Mouse (Mus musculus): ENCODE measurements at regions not wholly inside any gene's neighbourhood (a gene's known extent, or its start where the extent isn't known, plus 50 kb on each side); places are given as distances from the start of the nearest gene placed in this dataset.

- Histone ChIP-seq H3K9me3 (replicated peaks; ENCODE audit: control insufficient read depth, low read length) (no peaks in the 10 kb centered on the region), H3K27me3 (replicated peaks; ENCODE audit: control insufficient read depth, insufficient read depth, low read length) (no peaks in the 10 kb centered on the region), H3K4me1 (ENCODE audit: control insufficient read depth, insufficient read depth, low read length) (no peaks in the 10 kb centered on the region), H3K36me3 (ENCODE audit: control insufficient read depth, insufficient read depth, low read length) (no peaks in the 10 kb centered on the region), H3K4me2 (ENCODE audit: low read length) (no peak overlapping the region), H3K4me3 (ENCODE audit: low read depth, low read length) (no peak overlapping the region), H3K9ac (ENCODE audit: low read length) (no peak overlapping the region), H3K27ac (ENCODE audit: low read depth, low read length) (no peak overlapping the region)
- ATAC-seq (no peak), DNase-seq (ENCODE audit: low spot score) (no peak)
- WGBS: 77% methylated on average over 6 of the region's 6 CpGs
Measured at GRCm38 (mm10) chr4:10260351-10260750, 613.9 kb upstream of the 2610301B20Rik start.

- Histone ChIP-seq H3K9me3 (replicated peaks; ENCODE audit: control insufficient read depth, low read length) (no peaks in the 10 kb centered on the region), H3K27ac (ENCODE audit: low read depth, low read length) (no peak overlapping the region), H3K4me1 (ENCODE audit: control insufficient read depth, insufficient read depth, low read length) (no peaks in the 10 kb centered on the region), H3K27me3 (replicated peaks; ENCODE audit: control insufficient read depth, insufficient read depth, low read length) (no peaks in the 10 kb centered on the region), H3K4me2 (ENCODE audit: low read length) (no peak overlapping the region), H3K36me3 (ENCODE audit: control insufficient read depth, insufficient read depth, low read length) (no peaks in the 10 kb centered on the region), H3K4me3 (ENCODE audit: low read depth, low read length) (no peak overlapping the region), H3K9ac (ENCODE audit: low read length) (no peak overlapping the region)
- DNase-seq (ENCODE audit: low spot score) (no peak), ATAC-seq (no peak)
- WGBS: 87% methylated on average over 2 of the region's 2 CpGs
Measured at GRCm38 (mm10) chr4:10265942-10266341, 608.4 kb upstream of the 2610301B20Rik start.

GRCm38 (mm10) chr4:10285562-10285961 lies 588.7 kb upstream of the 2610301B20Rik start:
- H3K36me3 ChIP-seq (ENCODE audit: control insufficient read depth, insufficient read depth, low read length): no peaks in the 10 kb centered on the region
- DNase-seq (ENCODE audit: low spot score) (no peak), ATAC-seq (no peak)
- no peaks in the 10 kb centered on the region for H3K9me3 ChIP-seq (replicated peaks; ENCODE audit: control insufficient read depth, low read length)
- H3K4me2 ChIP-seq (ENCODE audit: low read length): no peak overlapping the region
- H3K27ac ChIP-seq (ENCODE audit: low read depth, low read length): no peak overlapping the region
- WGBS: 79% methylated on average over 2 of the region's 2 CpGs
- no peaks in the 10 kb centered on the region for H3K4me1 ChIP-seq (ENCODE audit: control insufficient read depth, insufficient read depth, low read length)
- no peak overlapping the region for H3K4me3 ChIP-seq (ENCODE audit: low read depth, low read length)
- H3K9ac ChIP-seq (ENCODE audit: low read length): no peak overlapping the region
- no peaks in the 10 kb centered on the region for H3K27me3 ChIP-seq (replicated peaks; ENCODE audit: control insufficient read depth, insufficient read depth, low read length)

- Histone ChIP-seq H3K9me3 (replicated peaks; ENCODE audit: control insufficient read depth, low read length) (no peaks in the 10 kb centered on the region), H3K4me1 (ENCODE audit: control insufficient read depth, insufficient read depth, low read length) (no peaks in the 10 kb centered on the region), H3K27me3 (replicated peaks; ENCODE audit: control insufficient read depth, insufficient read depth, low read length) (no peaks in the 10 kb centered on the region), H3K36me3 (ENCODE audit: control insufficient read depth, insufficient read depth, low read length) (no peaks in the 10 kb centered on the region), H3K4me2 (ENCODE audit: low read length) (no peak overlapping the region), H3K9ac (ENCODE audit: low read length) (no peak overlapping the region), H3K4me3 (ENCODE audit: low read depth, low read length) (no peak overlapping the region), H3K27ac (ENCODE audit: low read depth, low read length) (no peak overlapping the region)
- peak; percentile 53 for DNase-seq (ENCODE audit: low spot score)
- WGBS: 76% methylated on average over 3 of the region's 3 CpGs
- no peak; the same call in 1 of the 2 replicates for ATAC-seq
Measured at GRCm38 (mm10) chr4:10290326-10290725, 584.0 kb upstream of the 2610301B20Rik start.

GRCm38 (mm10) chr4:10295012-10295530 lies 579.2 kb upstream of the 2610301B20Rik start:
- 93% methylated on average over 4 of the region's 4 CpGs for WGBS
- Histone ChIP-seq H3K36me3 (ENCODE audit: control insufficient read depth, insufficient read depth, low read length) (no peaks in the 10 kb centered on the region), H3K4me1 (ENCODE audit: control insufficient read depth, insufficient read depth, low read length) (no peaks in the 10 kb centered on the region), H3K4me3 (ENCODE audit: low read depth, low read length) (no peak overlapping the region), H3K27me3 (replicated peaks; ENCODE audit: control insufficient read depth, insufficient read depth, low read length) (no peaks in the 10 kb centered on the region), H3K9ac (ENCODE audit: low read length) (no peak overlapping the region), H3K9me3 (replicated peaks; ENCODE audit: control insufficient read depth, low read length) (no peaks in the 10 kb centered on the region), H3K4me2 (ENCODE audit: low read length) (no peak overlapping the region), H3K27ac (ENCODE audit: low read depth, low read length) (no peak overlapping the region)
- DNase-seq (ENCODE audit: low spot score) (no peak), ATAC-seq (no peak)

GRCm38 (mm10) chr4:10296220-10296619 lies 578.1 kb upstream of the 2610301B20Rik start:
- no peaks in the 10 kb centered on the region for H3K36me3 ChIP-seq (ENCODE audit: control insufficient read depth, insufficient read depth, low read length)
- H3K9me3 ChIP-seq (replicated peaks; ENCODE audit: control insufficient read depth, low read length): no peaks in the 10 kb centered on the region
- H3K27me3 ChIP-seq (replicated peaks; ENCODE audit: control insufficient read depth, insufficient read depth, low read length): no peaks in the 10 kb centered on the region
- no peak for DNase-seq (ENCODE audit: low spot score)
- ATAC-seq: no peak
- no peaks in the 10 kb centered on the region for H3K4me1 ChIP-seq (ENCODE audit: control insufficient read depth, insufficient read depth, low read length)
- WGBS: 83% methylated on average over 1 of the region's 1 CpGs
- no peak overlapping the region for H3K4me2 ChIP-seq (ENCODE audit: low read length)
- H3K9ac ChIP-seq (ENCODE audit: low read length): no peak overlapping the region
- H3K4me3 ChIP-seq (ENCODE audit: low read depth, low read length): no peak overlapping the region
- no peak overlapping the region for H3K27ac ChIP-seq (ENCODE audit: low read depth, low read length)

- H3K36me3 ChIP-seq (ENCODE audit: control insufficient read depth, insufficient read depth, low read length): no peaks in the 10 kb centered on the region
- no peaks in the 10 kb centered on the region for H3K27me3 ChIP-seq (replicated peaks; ENCODE audit: control insufficient read depth, insufficient read depth, low read length)
- H3K9me3 ChIP-seq (replicated peaks; ENCODE audit: control insufficient read depth, low read length): no peaks in the 10 kb centered on the region
- H3K4me3 ChIP-seq (ENCODE audit: low read depth, low read length): no peak overlapping the region
- no peak overlapping the region for H3K9ac ChIP-seq (ENCODE audit: low read length)
- ATAC-seq (no peak), DNase-seq (ENCODE audit: low spot score) (no peak)
- H3K4me1 ChIP-seq (ENCODE audit: control insufficient read depth, insufficient read depth, low read length): no peaks in the 10 kb centered on the region
- no peak overlapping the region for H3K4me2 ChIP-seq (ENCODE audit: low read length)
- no peak overlapping the region for H3K27ac ChIP-seq (ENCODE audit: low read depth, low read length)
- 73% methylated on average over 5 of the region's 5 CpGs for WGBS
Measured at GRCm38 (mm10) chr4:10311886-10312285, 562.4 kb upstream of the 2610301B20Rik start.

GRCm38 (mm10) chr4:10315144-10315543 lies 559.2 kb upstream of the 2610301B20Rik start:
- ATAC-seq (no peak), DNase-seq (ENCODE audit: low spot score) (no peak)
- no peak overlapping the region for H3K9ac ChIP-seq (ENCODE audit: low read length)
- no peak overlapping the region for H3K27ac ChIP-seq (ENCODE audit: low read depth, low read length)
- no peaks in the 10 kb centered on the region for H3K36me3 ChIP-seq (ENCODE audit: control insufficient read depth, insufficient read depth, low read length)
- no peak overlapping the region for H3K4me3 ChIP-seq (ENCODE audit: low read depth, low read length)
- no peaks in the 10 kb centered on the region for H3K9me3 ChIP-seq (replicated peaks; ENCODE audit: control insufficient read depth, low read length)
- WGBS: 68% methylated on average over 4 of the region's 4 CpGs
- no peaks in the 10 kb centered on the region for H3K27me3 ChIP-seq (replicated peaks; ENCODE audit: control insufficient read depth, insufficient read depth, low read length)
- H3K4me1 ChIP-seq (ENCODE audit: control insufficient read depth, insufficient read depth, low read length): no peaks in the 10 kb centered on the region
- H3K4me2 ChIP-seq (ENCODE audit: low read length): no peak overlapping the region

- ATAC-seq: no peak
Measured at GRCm38 (mm10) chr4:10315875-10316274, 558.4 kb upstream of the 2610301B20Rik start.

More at GRCm38 (mm10) chr4:10315875-10316274, 558.4 kb upstream of the 2610301B20Rik start:
- no peaks in the 10 kb centered on the region for H3K36me3 ChIP-seq (ENCODE audit: control insufficient read depth, insufficient read depth, low read length)
- no peak overlapping the region for H3K4me2 ChIP-seq (ENCODE audit: low read length)
- 81% methylated on average over 3 of the region's 3 CpGs for WGBS
- H3K9me3 ChIP-seq (replicated peaks; ENCODE audit: control insufficient read depth, low read length): no peaks in the 10 kb centered on the region
- H3K27me3 ChIP-seq (replicated peaks; ENCODE audit: control insufficient read depth, insufficient read depth, low read length): no peaks in the 10 kb centered on the region
- no peak overlapping the region for H3K27ac ChIP-seq (ENCODE audit: low read depth, low read length)
- no peak for DNase-seq (ENCODE audit: low spot score)
- no peak overlapping the region for H3K4me3 ChIP-seq (ENCODE audit: low read depth, low read length)
- no peaks in the 10 kb centered on the region for H3K4me1 ChIP-seq (ENCODE audit: control insufficient read depth, insufficient read depth, low read length)
- H3K9ac ChIP-seq (ENCODE audit: low read length): no peak overlapping the region
